Comparison of ENCODE assay signal across 14 mouse cellular contexts in the genomic region with DNA sequence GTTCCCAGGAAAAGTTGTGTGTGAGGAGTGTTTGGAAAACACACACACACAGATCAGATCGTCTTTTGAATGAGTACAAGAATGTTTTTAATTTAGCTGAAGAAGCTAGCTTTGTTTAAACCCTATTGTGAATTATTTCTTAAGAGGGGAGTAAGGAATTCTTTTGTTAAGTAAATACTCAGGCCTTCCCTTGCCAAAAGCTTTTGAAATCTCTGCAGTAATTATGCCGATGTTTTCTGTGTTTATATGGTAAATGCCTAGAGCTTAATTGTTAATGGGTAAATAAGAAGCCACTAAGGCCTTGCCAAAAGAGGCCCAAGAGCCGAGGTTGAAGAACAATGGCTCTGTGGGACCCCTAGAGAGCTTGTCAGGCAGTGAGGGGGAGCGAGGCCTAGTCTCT.
DNase-seq lines count a peak whose midpoint lies in the region; ATAC-seq and TF ChIP-seq lines count a peak whose summit lies in the region.
"Had no signal": no experiment of that assay in that cellular context is flagged by ENCODE, and none has a peak within 500 bp of the region (broad histone marks: within the 10 kb centered on the region; RNA-seq: fewer than 3 reads in every experiment).

No protein-coding gene starts in this region.

- H3K27me3 ChIP-seq in hindbrain, embryonic 10.5 days (ENCODE audit: insufficient read depth, poor library complexity, severe bottlenecking): 0 out of 2 replicates have a peak, but pooled peaks cover 3% of the 10 kb centered on the region
- H3K27me3 ChIP-seq in hindbrain, embryonic 11.5 days (ENCODE audit: control insufficient read depth, insufficient read depth, low read length): no peaks in the 10 kb centered on the region
- H3K27me3 ChIP-seq in midbrain, embryonic 14.5 days (ENCODE audit: control insufficient read depth, insufficient read depth, low read length): no peaks in the 10 kb centered on the region
- H3K27me3 ChIP-seq in midbrain, embryonic 16.5 days (ENCODE audit: control insufficient read depth, insufficient read depth, low read depth, low read length): no peaks in the 10 kb centered on the region
- H3K27me3 ChIP-seq in intestine, embryonic 15.5 days (replicated peaks): no peaks in the 10 kb centered on the region
- H3K27me3 ChIP-seq in stomach, postnatal 0 days (ENCODE audit: control insufficient read depth, insufficient read depth, low read length): no peaks in the 10 kb centered on the region

- no peak overlapping the region for H3K4me3 ChIP-seq in hindbrain, embryonic 10.5 days
- no peak overlapping the region for H3K4me3 ChIP-seq in hindbrain, embryonic 11.5 days (ENCODE audit: low read depth, low read length)
- no peak overlapping the region for H3K4me3 ChIP-seq in midbrain, embryonic 14.5 days (replicated peaks; ENCODE audit: low read depth, low read length)
- H3K4me3 ChIP-seq in midbrain, embryonic 16.5 days (ENCODE audit: low read depth, low read length): no peak overlapping the region
- no peak overlapping the region for H3K4me3 ChIP-seq in intestine, embryonic 15.5 days (replicated peaks)
- no peak overlapping the region for H3K4me3 ChIP-seq in stomach, postnatal 0 days (ENCODE audit: low read depth, low read length)

- H3K36me3 ChIP-seq in hindbrain, embryonic 10.5 days: no peaks in the 10 kb centered on the region
- H3K36me3 ChIP-seq in hindbrain, embryonic 11.5 days (ENCODE audit: control insufficient read depth, insufficient read depth, low read length): no peaks in the 10 kb centered on the region
- no peaks in the 10 kb centered on the region for H3K36me3 ChIP-seq in midbrain, embryonic 14.5 days (ENCODE audit: control insufficient read depth, insufficient read depth, low read length)
- H3K36me3 ChIP-seq in midbrain, embryonic 16.5 days (ENCODE audit: control insufficient read depth, insufficient read depth, low read length): no peaks in the 10 kb centered on the region
- H3K36me3 ChIP-seq in intestine, embryonic 15.5 days: no peaks in the 10 kb centered on the region
- H3K36me3 ChIP-seq in stomach, postnatal 0 days (ENCODE audit: control insufficient read depth, insufficient read depth, low read length): no peaks in the 10 kb centered on the region

- H3K4me1 ChIP-seq in hindbrain, embryonic 10.5 days (replicated peaks): peaks cover 30% of the 10 kb centered on the region
- no peaks in the 10 kb centered on the region for H3K4me1 ChIP-seq in hindbrain, embryonic 11.5 days (replicated peaks; ENCODE audit: control insufficient read depth, insufficient read depth, low read length)
- peaks cover 20% of the 10 kb centered on the region for H3K4me1 ChIP-seq in midbrain, embryonic 14.5 days (ENCODE audit: control insufficient read depth, insufficient read depth, low read length)
- peaks cover 17% of the 10 kb centered on the region; the same call in 1 of the 2 replicates for H3K4me1 ChIP-seq in midbrain, embryonic 16.5 days (ENCODE audit: control insufficient read depth, insufficient read depth, low read length)
- peaks cover 25% of the 10 kb centered on the region for H3K4me1 ChIP-seq in intestine, embryonic 15.5 days (replicated peaks)
- H3K4me1 ChIP-seq in stomach, postnatal 0 days (replicated peaks; ENCODE audit: control insufficient read depth, insufficient read depth): peaks cover 3% of the 10 kb centered on the region; the same call in 1 of the 2 replicates

- TF ChIP-seq EP300 in stomach, postnatal 0 days (optimal IDR thresholded peaks at IDR 0.05): no peak

- H3K9ac ChIP-seq in hindbrain, embryonic 11.5 days (ENCODE audit: low read depth, low read length): no peak overlapping the region
- H3K9ac ChIP-seq in midbrain, embryonic 14.5 days (replicated peaks; ENCODE audit: low read length): no peak overlapping the region
- H3K9ac ChIP-seq in midbrain, embryonic 16.5 days (ENCODE audit: low read depth, low read length): no peak overlapping the region
- no peak overlapping the region for H3K9ac ChIP-seq in intestine, embryonic 15.5 days
- no peak overlapping the region for H3K9ac ChIP-seq in stomach, postnatal 0 days (ENCODE audit: low read length)

- peak overlapping the region; percentile 29; the same call in 1 of the 2 replicates for H3K27ac ChIP-seq in hindbrain, embryonic 10.5 days
- H3K27ac ChIP-seq in hindbrain, embryonic 11.5 days (ENCODE audit: low read depth, low read length): no peak overlapping the region
- H3K27ac ChIP-seq in midbrain, embryonic 14.5 days (replicated peaks; ENCODE audit: low read depth, low read length): 0 out of 2 replicates have a peak overlapping the region, but pooled peaks have one; percentile 32
- H3K27ac ChIP-seq in midbrain, embryonic 16.5 days (ENCODE audit: low read length): no peak overlapping the region
- peak overlapping the region; percentile 34; the same call in 1 of the 2 replicates for H3K27ac ChIP-seq in intestine, embryonic 15.5 days
- H3K27ac ChIP-seq in stomach, postnatal 0 days (replicated peaks): peak overlapping the region; percentile 58; the same call in 1 of the 2 replicates
- H3K27ac ChIP-seq: macrophage had no signal

- no peak for DNase-seq in hindbrain, embryonic 10.5 days (ENCODE audit: low spot score)
- DNase-seq in hindbrain, embryonic 11.5 days (ENCODE audit: low spot score): no peak
- DNase-seq in midbrain, embryonic 14.5 days: peak; percentile 44
- DNase-seq in stomach, postnatal 0 days (ENCODE audit: low spot score): no peak
- no peak for DNase-seq in adrenal gland, adult 8-10 months
- DNase-seq in layer of hippocampus, adult 9-10 months (ENCODE audit: low spot score): no peak
- DNase-seq: adrenal gland, adult 2 months; gastrocnemius, postnatal 14 days; right cerebral cortex, adult 18-20 months; thymus, postnatal 25 days had no signal

- peak; percentile 16; the same call in 1 of the 2 replicates for TF ChIP-seq CTCF in stomach, postnatal 0 days (IDR thresholded peaks at IDR 0.05; ENCODE audit: low read depth)

- ATAC-seq in hindbrain, embryonic 11.5 days (ENCODE audit: low FRiP score): no peak
- ATAC-seq in midbrain, embryonic 14.5 days (ENCODE audit: low FRiP score, low TSS enrichment): no peak
- ATAC-seq in midbrain, embryonic 16.5 days: no peak
- ATAC-seq in intestine, embryonic 15.5 days: no peak
- ATAC-seq in stomach, postnatal 0 days (ENCODE audit: low FRiP score, low TSS enrichment): no peak; the same call in 1 of the 2 replicates
- ATAC-seq: inflammation-experienced regulatory T-cells, adult 6 months had no signal

- H3K9me3 ChIP-seq in hindbrain, embryonic 10.5 days: no peaks in the 10 kb centered on the region
- no peaks in the 10 kb centered on the region for H3K9me3 ChIP-seq in hindbrain, embryonic 11.5 days (ENCODE audit: control insufficient read depth, low read length)
- no peaks in the 10 kb centered on the region for H3K9me3 ChIP-seq in midbrain, embryonic 14.5 days (ENCODE audit: control insufficient read depth, low read length)
- H3K9me3 ChIP-seq in midbrain, embryonic 16.5 days (replicated peaks; ENCODE audit: control insufficient read depth, low read length, poor library complexity, severe bottlenecking): no peaks in the 10 kb centered on the region
- H3K9me3 ChIP-seq in intestine, embryonic 15.5 days: no peaks in the 10 kb centered on the region
- H3K9me3 ChIP-seq in stomach, postnatal 0 days (ENCODE audit: control insufficient read depth, low read length): no peaks in the 10 kb centered on the region

- 18% methylated on average over 4 of the region's 4 CpGs for WGBS in hindbrain, embryonic 10.5 days
- 22% methylated on average over 4 of the region's 4 CpGs for WGBS in hindbrain, embryonic 11.5 days
- WGBS in midbrain, embryonic 14.5 days: 14% methylated on average over 4 of the region's 4 CpGs
- WGBS in midbrain, embryonic 16.5 days: 15% methylated on average over 4 of the region's 4 CpGs
- WGBS in intestine, embryonic 15.5 days: 35% methylated on average over 4 of the region's 4 CpGs
- 24% methylated on average over 4 of the region's 4 CpGs for WGBS in stomach, postnatal 0 days

- H3K4me2 ChIP-seq in hindbrain, embryonic 11.5 days (replicated peaks; ENCODE audit: low read depth, low read length): no peak overlapping the region
- no peak overlapping the region for H3K4me2 ChIP-seq in midbrain, embryonic 14.5 days (ENCODE audit: low read length)
- H3K4me2 ChIP-seq in midbrain, embryonic 16.5 days (ENCODE audit: low read length): no peak overlapping the region
- H3K4me2 ChIP-seq in intestine, embryonic 15.5 days (replicated peaks): no peak overlapping the region
- no peak overlapping the region for H3K4me2 ChIP-seq in stomach, postnatal 0 days (replicated peaks; ENCODE audit: low read depth)

Comparison
In these comparisons a context has a peak if more than half of its experiments do, and no peak if none do; other contexts are left out.
1. H3K27ac ChIP-seq: peak in hindbrain, embryonic 10.5 days (single experiment), midbrain, embryonic 14.5 days (single experiment), intestine, embryonic 15.5 days (single experiment) and stomach, postnatal 0 days (single experiment); none in hindbrain, embryonic 11.5 days (single experiment) and midbrain, embryonic 16.5 days (single experiment).